Mouse (Mus musculus): ENCODE results near the gene Efhc1. TPM values are rescaled to one million over a fixed set of nuclear protein-coding genes. Genes with fewer than 3 reads are reported as not detected.

Efhc1 gene
- 2.3 and 2.7 TPM in 2 replicates for polyA plus RNA-seq (2012; rRNA removed)

DNA sequence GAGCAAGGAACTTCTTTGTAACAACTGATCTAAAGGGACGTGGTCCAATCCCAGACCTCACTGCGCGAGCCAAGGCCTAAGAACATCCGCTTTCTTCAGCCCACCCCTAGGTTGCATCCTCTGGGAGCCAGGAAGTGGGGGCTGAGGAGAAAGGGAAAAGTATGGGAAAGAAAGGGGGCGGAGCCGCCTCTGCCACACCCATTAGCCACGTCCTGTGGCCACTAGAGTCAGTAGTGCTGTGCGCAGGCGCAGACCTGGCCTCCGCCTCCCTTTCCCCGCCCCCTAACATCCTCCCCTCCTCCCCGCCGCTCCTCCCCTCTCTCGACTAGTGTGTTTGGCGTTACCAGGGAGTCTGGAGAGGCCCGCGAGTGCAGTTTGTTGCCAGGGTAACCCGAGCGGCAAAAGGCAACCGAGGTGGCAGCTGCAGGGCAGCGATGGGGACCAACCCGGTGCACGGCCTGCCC, at the start of gene Efhc1:
TSS of gene Efhc1 (plus strand) at position 327 of the 464 bp plus-strand sequence.
- TF ChIP-seq POLR2A (IDR thresholded peaks at IDR 0.05; ENCODE audit: borderline replicate concordance, extremely low read depth, insufficient read depth, insufficient read length, poor library complexity, severe bottlenecking) (peak; percentile 19; the same call in 1 of the 2 replicates), CTCF (IDR thresholded peaks at IDR 0.05; ENCODE audit: borderline replicate concordance, extremely low read depth, insufficient read depth, insufficient read length) (no peak; the same call in 1 of the 2 replicates)
- DNase-seq (ENCODE audit: low read depth), result peak; percentile 98

DNA sequence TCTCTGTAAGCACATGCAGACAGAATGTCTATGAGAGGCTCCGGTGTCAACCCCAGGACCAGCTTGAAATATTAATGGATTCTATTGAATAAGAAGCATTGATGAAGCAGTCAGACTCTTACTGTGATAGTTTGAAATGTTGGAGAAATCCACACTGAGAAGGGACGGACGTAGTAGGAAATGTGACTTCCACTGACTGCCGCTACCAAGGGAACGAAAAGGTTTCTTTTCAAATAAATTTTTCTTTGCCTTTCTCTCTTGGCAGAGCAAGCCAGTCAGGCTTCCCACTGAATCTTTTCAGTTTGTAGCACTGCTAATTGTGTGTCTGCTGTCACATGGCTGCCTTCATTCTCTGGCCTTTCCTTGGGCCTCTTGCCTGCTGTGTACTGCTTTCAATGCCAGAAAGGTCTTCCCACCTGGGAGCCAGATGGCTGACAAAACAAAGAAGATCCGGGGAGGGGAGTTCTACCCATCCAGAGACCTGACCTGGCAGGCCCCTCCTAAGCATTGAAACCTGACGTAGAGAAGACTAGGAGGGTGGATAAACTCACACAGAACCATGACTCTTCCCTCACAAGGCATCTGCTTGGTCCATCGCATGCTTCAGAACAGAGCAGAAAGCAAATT, 45.8 kb upstream of the Efhc1 start:
- TF ChIP-seq POLR2A (IDR thresholded peaks at IDR 0.05; ENCODE audit: borderline replicate concordance, extremely low read depth, insufficient read depth, insufficient read length, poor library complexity, severe bottlenecking) (no peak), CTCF (IDR thresholded peaks at IDR 0.05; ENCODE audit: borderline replicate concordance, extremely low read depth, insufficient read depth, insufficient read length) (no peak)
- peak; percentile 91 for DNase-seq (ENCODE audit: low read depth)

GRCm38 (mm10) chr1:20906128-20906515, 45.3 kb upstream of the Efhc1 start:
- TF ChIP-seq POLR2A (IDR thresholded peaks at IDR 0.05; ENCODE audit: borderline replicate concordance, extremely low read depth, insufficient read depth, insufficient read length, poor library complexity, severe bottlenecking), result no peak
- no peak for TF ChIP-seq CTCF (IDR thresholded peaks at IDR 0.05; ENCODE audit: borderline replicate concordance, extremely low read depth, insufficient read depth, insufficient read length)
- DNase-seq (ENCODE audit: low read depth), result peak; percentile 88

GRCm38 (mm10) chr1:20908541-20908940, 42.9 kb upstream of the Efhc1 start:
- DNase-seq (ENCODE audit: low read depth), result peak; percentile 80

GRCm38 (mm10) chr1:20912115-20912514, 39.3 kb upstream of the Efhc1 start:
- TF ChIP-seq POLR2A (IDR thresholded peaks at IDR 0.05; ENCODE audit: borderline replicate concordance, extremely low read depth, insufficient read depth, insufficient read length, poor library complexity, severe bottlenecking) (no peak), CTCF (IDR thresholded peaks at IDR 0.05; ENCODE audit: borderline replicate concordance, extremely low read depth, insufficient read depth, insufficient read length) (no peak)
- DNase-seq (ENCODE audit: low read depth), result no peak

More at GRCm38 (mm10) chr1:20908541-20908940, 42.9 kb upstream of the Efhc1 start:
- no peak for TF ChIP-seq CTCF (IDR thresholded peaks at IDR 0.05; ENCODE audit: borderline replicate concordance, extremely low read depth, insufficient read depth, insufficient read length)
- TF ChIP-seq POLR2A (IDR thresholded peaks at IDR 0.05; ENCODE audit: borderline replicate concordance, extremely low read depth, insufficient read depth, insufficient read length, poor library complexity, severe bottlenecking), result no peak

GRCm38 (mm10) chr1:20912527-20913171, 38.8 kb upstream of the Efhc1 start:
- no peak for TF ChIP-seq CTCF (IDR thresholded peaks at IDR 0.05; ENCODE audit: borderline replicate concordance, extremely low read depth, insufficient read depth, insufficient read length)
- TF ChIP-seq POLR2A (IDR thresholded peaks at IDR 0.05; ENCODE audit: borderline replicate concordance, extremely low read depth, insufficient read depth, insufficient read length, poor library complexity, severe bottlenecking), result no peak
- peak; percentile 42 for DNase-seq (ENCODE audit: low read depth)

- TF ChIP-seq CTCF (IDR thresholded peaks at IDR 0.05; ENCODE audit: borderline replicate concordance, extremely low read depth, insufficient read depth, insufficient read length) (no peak), POLR2A (IDR thresholded peaks at IDR 0.05; ENCODE audit: borderline replicate concordance, extremely low read depth, insufficient read depth, insufficient read length, poor library complexity, severe bottlenecking) (no peak)
- no peak for DNase-seq (ENCODE audit: low read depth)
Observed at GRCm38 (mm10) chr1:20914769-20915168, 36.7 kb upstream of the Efhc1 start.

DNA sequence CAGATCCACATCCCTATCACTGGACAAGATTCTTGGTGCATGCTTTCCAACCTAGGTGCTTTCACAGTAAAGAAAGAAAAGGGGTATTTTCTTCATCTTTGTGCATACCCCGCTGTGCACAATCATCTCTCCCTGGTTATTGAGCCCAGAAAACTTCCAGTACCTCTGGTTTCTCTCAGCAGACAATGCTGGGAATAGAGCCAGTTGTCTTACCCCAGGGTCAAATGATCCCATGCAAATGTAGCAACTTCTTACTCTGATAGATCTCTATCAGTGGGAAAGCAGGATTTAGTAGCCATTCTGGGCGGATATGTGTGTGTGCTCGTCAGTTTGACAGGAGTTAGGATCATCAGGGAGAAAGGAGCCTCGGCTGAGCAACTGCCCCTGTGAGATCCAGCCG, 35.8 kb upstream of the Efhc1 start:
- TF ChIP-seq POLR2A (IDR thresholded peaks at IDR 0.05; ENCODE audit: borderline replicate concordance, extremely low read depth, insufficient read depth, insufficient read length, poor library complexity, severe bottlenecking) (no peak), CTCF (IDR thresholded peaks at IDR 0.05; ENCODE audit: borderline replicate concordance, extremely low read depth, insufficient read depth, insufficient read length) (no peak)
- no peak for DNase-seq (ENCODE audit: low read depth)

DNA sequence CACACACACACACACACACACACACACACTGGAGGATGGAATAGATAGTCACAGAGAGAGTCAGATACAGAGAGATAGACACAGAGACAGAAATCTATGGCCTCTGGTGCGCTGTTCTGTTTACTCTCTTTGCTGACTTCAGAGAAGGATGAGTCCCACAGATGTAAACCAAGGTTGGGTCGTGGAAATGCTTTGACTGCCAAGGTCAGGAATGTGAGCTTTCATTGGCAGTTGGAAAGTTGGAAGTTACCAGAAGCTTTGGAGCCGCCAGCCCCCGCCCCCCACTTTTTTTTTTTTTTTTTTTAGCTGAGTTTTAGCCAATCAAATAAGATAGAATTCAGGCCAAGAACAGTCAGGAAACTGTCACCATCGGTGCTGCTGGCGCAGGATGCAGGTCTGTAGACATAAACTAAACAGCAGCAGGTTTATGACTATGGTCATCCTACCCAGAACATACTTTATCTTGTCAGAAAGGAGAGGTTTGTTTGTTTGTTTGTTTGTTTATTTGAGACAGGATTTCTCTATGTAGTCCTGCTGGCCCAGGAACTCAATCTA, 33.9 kb upstream of the Efhc1 start:
- no peak for TF ChIP-seq CTCF (IDR thresholded peaks at IDR 0.05; ENCODE audit: borderline replicate concordance, extremely low read depth, insufficient read depth, insufficient read length)
- no peak for TF ChIP-seq POLR2A (IDR thresholded peaks at IDR 0.05; ENCODE audit: borderline replicate concordance, extremely low read depth, insufficient read depth, insufficient read length, poor library complexity, severe bottlenecking)
- no peak for DNase-seq (ENCODE audit: low read depth)

GRCm38 (mm10) chr1:20919728-20920127, 31.7 kb upstream of the Efhc1 start:
- no peak for DNase-seq (ENCODE audit: low read depth)
- TF ChIP-seq POLR2A (IDR thresholded peaks at IDR 0.05; ENCODE audit: borderline replicate concordance, extremely low read depth, insufficient read depth, insufficient read length, poor library complexity, severe bottlenecking) (no peak), CTCF (IDR thresholded peaks at IDR 0.05; ENCODE audit: borderline replicate concordance, extremely low read depth, insufficient read depth, insufficient read length) (no peak)

DNA sequence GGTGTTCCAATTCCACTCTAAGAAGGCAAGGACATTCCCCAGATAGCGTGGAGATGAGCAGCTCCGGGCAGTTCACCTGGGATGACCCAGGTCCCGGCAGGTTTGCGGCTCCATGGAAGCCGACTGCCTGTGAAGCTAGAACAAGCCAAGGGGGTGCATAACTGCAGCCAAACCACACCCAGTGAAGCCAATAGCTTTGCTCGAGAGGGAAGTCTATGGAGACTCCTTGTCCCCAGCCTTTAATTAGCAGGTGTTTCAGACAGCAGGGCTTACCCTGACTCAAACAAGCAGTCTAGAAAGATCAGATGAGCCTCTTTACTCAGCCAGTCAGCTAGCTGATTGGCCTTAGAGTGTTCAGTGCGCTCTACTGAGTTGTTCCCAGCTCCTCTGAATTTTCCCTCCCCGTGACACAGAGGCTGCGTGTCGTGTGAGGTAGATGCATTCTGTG, 30.3 kb upstream of the Efhc1 start:
- no peak for TF ChIP-seq CTCF (IDR thresholded peaks at IDR 0.05; ENCODE audit: borderline replicate concordance, extremely low read depth, insufficient read depth, insufficient read length)
- no peak for TF ChIP-seq POLR2A (IDR thresholded peaks at IDR 0.05; ENCODE audit: borderline replicate concordance, extremely low read depth, insufficient read depth, insufficient read length, poor library complexity, severe bottlenecking)
- DNase-seq (ENCODE audit: low read depth), result no peak

Data from brain, embryonic 14.5 days (tissue).